Mouse (Mus musculus) MN1 (cell line): Measurements from ENCODE around the gene Esf1.
"Not testable (repeated sequence)": the region's sequence is repeated elsewhere in the genome, so short reads cannot be mapped to it uniquely, and the experiment has no call there.

Source experiments
- DNase-seq: peaks from one replicate; pipeline ENCODE4 v3.0.0-alpha.2; 2016; ENCODE audit warnings: low spot score

The Esf1 gene

DNA sequence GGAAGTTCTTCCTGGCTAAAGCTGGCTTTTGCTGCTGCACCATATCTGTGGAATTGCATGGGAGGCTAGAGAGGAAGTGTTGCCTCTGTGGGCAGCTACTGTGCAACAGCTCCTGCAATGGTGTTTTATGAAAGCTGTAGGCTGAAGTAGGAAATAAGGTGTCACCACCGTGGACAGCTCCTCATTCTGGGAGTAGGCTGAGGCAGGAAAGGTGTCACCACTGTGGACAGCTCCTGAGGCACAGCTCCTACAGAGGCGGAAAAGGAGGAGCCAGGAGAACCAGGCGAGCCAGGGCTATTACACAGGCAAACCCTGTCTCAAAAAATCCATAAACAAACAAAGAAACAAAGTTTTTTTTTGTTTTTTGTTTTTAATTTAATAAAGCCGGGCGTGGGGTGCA lies 74.3 kb downstream of the Esf1 start:
- no peak for DNase-seq

DNA sequence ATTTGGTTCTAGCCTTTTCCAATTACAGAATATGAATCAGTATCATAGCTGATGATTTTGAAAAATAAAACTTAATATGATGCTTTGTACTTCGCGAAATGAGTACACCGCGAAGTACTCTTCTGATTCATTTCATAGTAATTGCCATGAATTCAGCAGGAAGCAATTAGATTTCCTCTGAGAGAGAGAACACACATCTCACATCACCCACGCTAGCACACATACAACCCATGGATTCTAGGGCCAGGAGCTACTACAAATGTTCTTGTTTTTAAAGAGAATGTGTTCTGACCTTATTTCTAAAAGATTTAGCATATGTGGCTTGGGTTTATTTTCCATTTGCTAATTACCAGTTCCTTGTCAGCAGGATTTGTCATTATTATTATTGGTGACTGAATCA lies 76.9 kb downstream of the Esf1 start:
- no peak for DNase-seq

GRCm38 (mm10) chr2:140084245-140084644 lies 86.1 kb downstream of the Esf1 start:
- no peak for DNase-seq

DNA sequence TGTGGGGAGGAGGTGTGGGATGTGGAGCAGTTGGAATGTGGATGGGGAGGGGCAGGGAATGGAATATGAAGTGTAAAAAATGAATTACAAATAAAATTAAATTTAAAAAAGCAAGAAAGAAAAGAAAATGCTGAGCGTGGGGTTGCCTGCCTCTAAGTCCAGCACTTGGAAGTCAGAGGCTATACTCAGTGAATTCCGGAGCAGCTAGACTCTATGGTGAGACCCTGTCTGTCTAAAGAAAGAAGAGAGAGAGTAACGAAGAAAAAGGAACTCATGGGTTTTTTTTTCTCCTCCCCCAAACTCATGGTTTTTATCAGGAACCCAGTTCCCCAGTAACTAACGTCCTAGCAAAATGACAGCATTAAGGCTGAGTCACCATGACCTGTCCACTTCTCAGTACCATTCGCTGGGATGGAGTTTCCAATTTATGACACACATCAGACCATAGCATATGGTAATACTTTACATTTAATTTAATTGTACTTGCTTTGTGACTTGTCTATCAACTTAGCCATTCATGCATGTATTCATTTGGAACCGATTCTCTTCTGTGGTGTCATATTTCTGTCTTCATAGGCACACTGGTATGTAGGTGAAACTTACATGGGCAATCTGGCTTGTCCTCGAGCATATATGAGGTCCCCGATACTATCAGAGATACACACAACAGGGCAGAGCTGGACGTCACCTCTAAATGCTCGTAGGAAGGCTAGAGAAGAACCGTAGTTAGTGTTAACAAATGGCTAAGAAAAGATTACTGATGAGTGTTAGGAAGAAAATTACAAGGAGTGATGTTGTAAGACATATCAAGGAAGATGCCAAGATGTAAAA lies 89.4 kb downstream of the Esf1 start:
- DNase-seq: no peak

DNA sequence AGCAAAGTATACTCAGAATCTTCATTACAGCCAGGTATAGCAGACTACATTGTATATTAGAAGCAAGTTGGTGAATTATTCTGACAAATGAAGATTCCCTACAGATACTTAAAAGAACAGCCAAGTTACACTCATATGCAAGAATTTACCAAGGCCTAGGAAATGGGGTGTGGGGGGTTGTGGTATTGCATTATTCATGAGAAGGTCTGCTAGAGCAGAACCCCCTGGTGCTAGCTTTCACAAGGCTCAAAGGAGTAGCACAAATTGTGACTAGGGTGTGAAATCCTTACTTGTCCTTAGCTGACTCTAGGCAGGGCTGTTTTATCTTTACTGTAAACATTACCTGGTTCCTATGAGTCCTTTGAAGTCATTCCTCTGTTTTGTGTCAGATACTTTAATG lies 91.1 kb downstream of the Esf1 start:
- not testable (repeated sequence) for DNase-seq

- DNase-seq: no peak
Observed at GRCm38 (mm10) chr2:140078600-140079280, 91.6 kb downstream of the Esf1 start.

GRCm38 (mm10) chr2:140077476-140077875 lies 92.9 kb downstream of the Esf1 start:
- DNase-seq: no peak

GRCm38 (mm10) chr2:140075150-140075549 lies 95.2 kb downstream of the Esf1 start:
- no peak for DNase-seq
